Comparison of ENCODE assay signal across 9 mouse cellular contexts in genomic region chr19:5041588-5041987, GRCm38 (mm10). TPM values are rescaled to one million over a fixed set of nuclear protein-coding genes. Genes with fewer than 3 reads are reported as not detected.
DNase-seq lines count a peak whose midpoint lies in the region; ATAC-seq and TF ChIP-seq lines count a peak whose summit lies in the region.
"Had no signal": no experiment of that assay in that cellular context is flagged by ENCODE, and none has a peak within 500 bp of the region (broad histone marks: within the 10 kb centered on the region; RNA-seq: fewer than 3 reads in every experiment).

No protein-coding gene starts in this region.

- peak overlapping the region; percentile 85 for H3K27ac ChIP-seq in gastrocnemius, adult 2 months
- H3K27ac ChIP-seq in liver, embryonic 13.5 days: peak overlapping the region; percentile 82

- intact Hi-C loops in gastrocnemius, adult 2 months (cut with DNase I): loop anchor here (5.0 kb wide), 1 partner anchor 46 kb away; the partner anchor contains the start of genes Tmem151a and Yif1a
- intact Hi-C loops in gastrocnemius, postnatal 14 days (cut with DNase I; ENCODE audit: low total_unique reads): no loop called here

- no peaks in the 10 kb centered on the region for H3K27me3 ChIP-seq in liver, embryonic 13.5 days

- under 1% methylated on average over 16 of the region's 16 CpGs for WGBS in liver, embryonic 13.5 days (ENCODE audit: insufficient replicate concordance)

- H3K4me2 ChIP-seq in liver, embryonic 13.5 days: peak overlapping the region; percentile 95

- H3K9ac ChIP-seq in liver, embryonic 13.5 days: peak overlapping the region; percentile 75

- H3K4me1 ChIP-seq in liver, embryonic 13.5 days (replicated peaks): peaks cover 45% of the 10 kb centered on the region

- H3K9me3 ChIP-seq in liver, embryonic 13.5 days (replicated peaks): no peaks in the 10 kb centered on the region

- no peak for TF ChIP-seq CTCF in gastrocnemius, adult 2 months (IDR thresholded peaks at IDR 0.05)

- no peak; the same call in 1 of the 2 replicates for ATAC-seq in liver, embryonic 13.5 days (ENCODE audit: low read depth)

- peaks cover 24% of the 10 kb centered on the region for H3K36me3 ChIP-seq in liver, embryonic 13.5 days

- peak overlapping the region; percentile 84 for H3K4me3 ChIP-seq in gastrocnemius, adult 2 months
- H3K4me3 ChIP-seq in liver, embryonic 13.5 days (replicated peaks): peak overlapping the region; percentile 75

- DNase-seq in gastrocnemius, adult 2 months: no peak
- no peak for DNase-seq in gastrocnemius, postnatal 14 days
- DNase-seq in thymus, postnatal 0 days (ENCODE audit: low spot score): peak; percentile 23
- no peak for DNase-seq in thymus, postnatal 10 days (ENCODE audit: low spot score in 2 of 2)
- DNase-seq in liver, embryonic 13.5 days: no peak
- no peak for DNase-seq in left cerebral cortex, adult 9 months (ENCODE audit: low spot score in 2 of 2)
- no peak for DNase-seq in spleen, adult 12 weeks (ENCODE audit: low spot score)
- no peak for DNase-seq in cerebellum, adult 11 months

RNA-seq across cellular contexts. Expression of gene Brms1, which starts 0.4 kb away (rescaled TPM):
- total RNA-seq in gastrocnemius, adult 2 months (2021): 10 to 100 TPM; 14.7 to 15.1 TPM
- total RNA-seq in gastrocnemius, postnatal 14 days (2021): 10 to 100 TPM; 11.1 to 11.3 TPM
- polyA plus RNA-seq in thymus, postnatal 0 days (2015; fragmentation: Nextera tagmentation; extraction: Ambion mirVana): 66.4 and 67.6 TPM in 2 replicates
- polyA plus RNA-seq in liver, embryonic 13.5 days (2015; fragmentation: Nextera tagmentation; extraction: Ambion mirVana): 34.8 and 35.1 TPM in 2 replicates

RNA-seq across cellular contexts. Expression of gene AC124502.3, which starts 2.9 kb away (rescaled TPM):
- under 1 TPM; 0.46 to 0.59 TPM for total RNA-seq in gastrocnemius, adult 2 months (2021)
- under 1 TPM; 0.43 to 0.89 TPM for total RNA-seq in gastrocnemius, postnatal 14 days (2021)
- 0.94 and 1.3 TPM in 2 replicates for polyA plus RNA-seq in thymus, postnatal 0 days (2015; fragmentation: Nextera tagmentation; extraction: Ambion mirVana)
- polyA plus RNA-seq in liver, embryonic 13.5 days (2015; fragmentation: Nextera tagmentation; extraction: Ambion mirVana): 0.70 TPM in 1 of 2 replicates, not detected in the other
- total RNA-seq: common myeloid progenitor, adult 5-6 weeks had no signal

RNA-seq across cellular contexts. Expression of gene B4gat1, which starts 3.0 kb away (rescaled TPM):
- total RNA-seq in gastrocnemius, adult 2 months (2021): 10 to 100 TPM; 20.0 to 22.4 TPM
- 10 to 100 TPM; 20.4 to 23.7 TPM for total RNA-seq in gastrocnemius, postnatal 14 days (2021)
- polyA plus RNA-seq in thymus, postnatal 0 days (2015; fragmentation: Nextera tagmentation; extraction: Ambion mirVana): 23.8 and 24.1 TPM in 2 replicates
- polyA plus RNA-seq in liver, embryonic 13.5 days (2015; fragmentation: Nextera tagmentation; extraction: Ambion mirVana): 9.3 and 10.9 TPM in 2 replicates

RNA-seq across cellular contexts. Expression of gene Rin1, which starts 8.7 kb away (rescaled TPM):
- total RNA-seq in gastrocnemius, adult 2 months (2021): 1 to 10 TPM in 1 of 2 experiments, under 1 TPM in 1; 0.99 to 1.3 TPM
- total RNA-seq in gastrocnemius, postnatal 14 days (2021): 1 to 10 TPM in 1 of 2 experiments, under 1 TPM in 1; 0.55 to 1.1 TPM
- polyA plus RNA-seq in thymus, postnatal 0 days (2015; fragmentation: Nextera tagmentation; extraction: Ambion mirVana): 0.84 and 1.1 TPM in 2 replicates
- 0.33 and 0.36 TPM in 2 replicates for polyA plus RNA-seq in liver, embryonic 13.5 days (2015; fragmentation: Nextera tagmentation; extraction: Ambion mirVana)

RNA-seq across cellular contexts. Expression of gene Slc29a2, which starts 17.9 kb away (rescaled TPM):
- 1 to 10 TPM; 6.0 to 8.6 TPM for total RNA-seq in gastrocnemius, adult 2 months (2021)
- 1 to 10 TPM; 4.9 to 6.5 TPM for total RNA-seq in gastrocnemius, postnatal 14 days (2021)
- 1.5 and 1.7 TPM in 2 replicates for polyA plus RNA-seq in thymus, postnatal 0 days (2015; fragmentation: Nextera tagmentation; extraction: Ambion mirVana)
- polyA plus RNA-seq in liver, embryonic 13.5 days (2015; fragmentation: Nextera tagmentation; extraction: Ambion mirVana): 1.7 and 2.3 TPM in 2 replicates
